Mouse (Mus musculus) urinary bladder, adult 2 months (tissue): ENCODE measurements around the gene Ovol3. TPM values are rescaled to one million over a fixed set of nuclear protein-coding genes. Genes with fewer than 3 reads are reported as not detected.
A peak's percentile ranks its signal among the peaks of the same experiment; 100 is the strongest.
"Not testable (repeated sequence)": the region's sequence is repeated elsewhere in the genome, so short reads cannot be mapped to it uniquely, and the experiment has no call there.

Experiments
- DNase-seq: peaks from one replicate; pipeline ENCODE4 v3.0.0; 2022; ENCODE audit warnings: low spot score
- polyA plus RNA-seq: library from polyadenylated mRNA; depleted of rRNA; stranded (reverse); fragments of >200 nt; gene quantifications from 2 replicates; pipeline ENCODE4 v1.2.3, GENCODE M21; 2012; rRNA removed

Ovol3 gene
- polyA plus RNA-seq: 0.31 TPM in 1 of 2 replicates, not detected in the other

DNA sequence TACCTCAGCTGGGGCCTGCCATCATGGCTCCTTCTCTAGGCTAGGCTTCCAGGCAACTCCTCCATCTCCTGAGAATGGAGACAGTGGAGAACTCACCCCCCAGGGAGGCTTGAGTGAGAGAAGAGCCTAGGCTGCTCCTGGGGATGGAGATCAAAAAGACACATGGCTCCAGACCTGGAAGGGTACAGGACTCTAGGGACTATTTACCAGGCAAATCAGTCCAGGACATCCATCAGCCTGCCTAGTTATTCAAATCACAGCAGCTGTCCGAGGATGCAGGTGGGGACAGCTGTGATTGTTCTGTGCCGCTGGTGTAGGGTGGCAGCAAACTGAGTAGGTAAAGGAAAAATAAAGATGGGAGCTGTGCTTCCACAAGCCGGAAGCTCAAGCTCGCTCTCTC lies at the start of gene Ovol3:
TSS of gene Ovol3 (minus strand) at position 101 of the 400 bp plus-strand sequence.
- DNase-seq: no peak

GRCm38 (mm10) chr7:30282740-30283139 lies 47.2 kb upstream of the Ovol3 start:
- no peak for DNase-seq

GRCm38 (mm10) chr7:30281522-30281921 lies 46.0 kb upstream of the Ovol3 start:
- DNase-seq: no peak

GRCm38 (mm10) chr7:30280670-30281138 lies 45.2 kb upstream of the Ovol3 start:
- peak; percentile 72 for DNase-seq

DNA sequence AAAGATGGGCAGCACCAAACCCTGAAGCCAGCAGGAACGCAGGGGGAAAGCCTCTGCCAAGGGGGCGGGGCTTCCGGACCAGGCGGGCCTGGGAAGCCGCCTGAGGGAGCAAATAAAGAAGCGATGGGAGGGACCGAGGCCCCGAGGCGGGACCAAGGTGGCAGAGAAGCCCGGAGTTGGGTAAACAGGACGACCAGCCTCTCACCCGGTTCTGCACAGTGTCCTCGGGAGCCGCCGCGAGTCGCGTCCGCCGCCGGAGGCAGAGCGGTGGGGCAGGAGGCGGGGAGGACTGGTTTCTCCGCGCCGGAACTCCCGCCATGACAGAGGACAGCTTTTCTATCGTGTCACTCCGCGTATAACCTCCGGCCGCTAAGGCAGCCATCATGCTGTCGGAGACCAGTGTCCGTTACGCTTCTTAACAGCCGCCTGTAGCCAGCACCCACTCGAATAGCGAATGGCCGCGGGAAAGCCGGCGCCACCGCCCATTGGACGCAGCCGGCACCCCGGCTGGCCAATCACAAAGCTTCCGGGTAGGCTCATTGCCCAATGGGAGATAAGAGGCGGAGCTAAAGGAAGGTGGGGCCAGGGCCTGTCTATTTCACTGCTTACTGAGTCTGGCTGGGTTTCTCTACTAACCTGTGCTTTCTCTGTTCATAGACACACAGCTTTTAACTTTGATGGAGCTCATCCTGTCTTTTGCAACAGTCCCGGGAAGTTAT lies 44.6 kb upstream of the Ovol3 start, which contains the start of the genes Thap8 and Wdr62:
TSS of gene Thap8 (plus strand) at position 144 of the 719 bp plus-strand sequence.
TSS of gene Wdr62 (minus strand) at position 469 of the 719 bp plus-strand sequence.
- DNase-seq: peak; percentile 77

DNA sequence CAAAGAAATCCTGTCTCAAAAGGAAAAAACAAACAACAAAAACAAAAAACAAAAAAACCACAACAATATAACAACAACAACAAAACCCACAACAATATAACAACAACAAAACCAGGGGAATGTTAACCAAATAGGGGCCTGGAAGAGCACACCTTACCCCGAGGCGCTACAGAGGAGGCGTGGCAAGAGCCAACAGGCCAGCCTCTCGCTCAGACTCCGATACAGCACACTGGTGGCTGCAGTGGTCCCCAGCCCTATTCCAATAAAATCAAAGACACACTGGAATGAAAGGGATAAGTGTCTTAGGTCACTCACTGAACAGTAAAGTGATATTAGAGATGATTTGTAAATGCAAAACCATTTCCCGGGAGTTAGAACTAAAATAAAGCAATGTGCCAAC lies 44.0 kb upstream of the Ovol3 start:
- DNase-seq: no peak

DNA sequence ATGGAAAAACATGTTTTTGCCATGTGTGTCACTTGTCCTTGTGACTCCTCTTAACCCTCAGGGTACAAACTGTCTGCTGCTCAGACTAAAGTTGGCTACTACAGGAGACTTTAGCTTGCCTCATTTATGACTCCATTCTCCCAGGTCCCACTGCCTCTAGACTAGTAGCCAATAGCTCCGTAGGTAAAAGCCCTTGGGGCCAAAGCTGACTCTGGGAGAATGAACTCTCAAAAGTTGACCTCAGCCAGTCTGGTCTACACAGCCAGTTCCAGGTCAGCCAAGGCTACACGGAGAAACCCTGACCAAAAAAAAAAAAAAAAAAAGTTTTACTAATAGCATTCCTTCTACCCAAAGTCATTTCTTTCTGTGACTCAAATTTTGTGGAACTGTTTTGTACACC lies 43.4 kb upstream of the Ovol3 start:
- DNase-seq: no peak

DNA sequence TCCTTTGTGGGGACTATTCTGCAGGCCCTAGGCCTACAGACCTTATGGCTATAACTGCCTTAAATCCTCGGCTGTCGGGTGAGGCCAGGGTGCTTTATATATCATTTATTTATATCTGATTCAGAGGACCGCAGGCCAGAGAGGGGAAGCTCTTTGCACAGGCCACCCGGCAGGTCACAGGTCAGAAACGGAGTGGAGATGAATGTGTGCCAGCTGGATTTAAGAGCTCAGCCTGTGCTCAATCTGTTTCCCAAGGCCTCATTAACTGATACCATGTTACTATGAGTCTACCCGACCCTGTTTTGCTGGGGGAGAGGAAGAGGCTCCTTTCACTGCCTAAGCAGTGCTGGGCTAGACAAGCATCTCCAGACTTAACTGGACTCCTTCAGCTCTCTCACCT lies 38.9 kb upstream of the Ovol3 start:
- DNase-seq: no peak

- DNase-seq: no peak
These were observed 34.1 kb upstream of the Ovol3 start for GRCm38 (mm10) chr7:30269641-30270040.

- no peak for DNase-seq
These were observed 31.3 kb upstream of the Ovol3 start for GRCm38 (mm10) chr7:30266780-30267179.

DNA sequence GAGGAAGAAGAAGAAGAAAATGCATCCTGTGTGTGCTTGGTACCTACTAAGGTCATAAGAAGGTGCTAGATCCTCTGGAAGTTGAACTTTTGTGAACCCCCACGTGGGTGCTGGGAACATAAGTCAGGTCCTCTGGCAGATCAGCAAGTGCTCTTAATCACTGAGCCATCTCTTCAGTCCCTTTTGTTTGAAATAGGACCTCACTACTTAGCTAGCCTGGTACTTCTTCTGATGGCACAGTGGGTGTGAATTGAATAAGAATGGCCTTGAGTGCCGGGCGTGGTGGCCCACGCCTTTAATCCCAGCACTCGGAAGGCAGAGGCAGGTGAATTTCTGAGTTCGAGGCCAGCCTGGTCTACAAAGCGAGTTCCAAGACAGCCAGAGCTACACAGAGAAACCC lies 30.4 kb upstream of the Ovol3 start:
- DNase-seq: no peak

- no peak for DNase-seq
These were observed 30.0 kb upstream of the Ovol3 start for GRCm38 (mm10) chr7:30265531-30265930.

DNA sequence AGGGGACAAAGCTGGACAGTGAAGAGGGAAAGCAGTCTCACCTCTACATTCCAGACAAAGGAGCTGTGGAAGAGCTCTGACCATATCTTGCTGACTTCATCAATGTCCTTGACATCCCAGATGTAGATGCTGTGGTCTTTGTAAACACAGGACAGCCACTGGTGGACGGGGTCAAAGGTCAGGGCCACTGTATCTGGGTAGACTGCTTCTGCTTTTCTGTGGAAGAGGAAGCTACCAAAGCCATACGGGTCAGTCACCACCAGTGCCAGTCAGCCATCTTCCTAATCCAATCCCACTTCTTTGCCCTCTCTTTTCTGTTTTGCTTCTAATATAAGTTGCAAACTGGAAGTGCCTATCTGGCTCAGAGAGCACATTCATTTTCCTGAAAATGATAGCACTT lies 29.5 kb upstream of the Ovol3 start:
- DNase-seq: no peak

DNA sequence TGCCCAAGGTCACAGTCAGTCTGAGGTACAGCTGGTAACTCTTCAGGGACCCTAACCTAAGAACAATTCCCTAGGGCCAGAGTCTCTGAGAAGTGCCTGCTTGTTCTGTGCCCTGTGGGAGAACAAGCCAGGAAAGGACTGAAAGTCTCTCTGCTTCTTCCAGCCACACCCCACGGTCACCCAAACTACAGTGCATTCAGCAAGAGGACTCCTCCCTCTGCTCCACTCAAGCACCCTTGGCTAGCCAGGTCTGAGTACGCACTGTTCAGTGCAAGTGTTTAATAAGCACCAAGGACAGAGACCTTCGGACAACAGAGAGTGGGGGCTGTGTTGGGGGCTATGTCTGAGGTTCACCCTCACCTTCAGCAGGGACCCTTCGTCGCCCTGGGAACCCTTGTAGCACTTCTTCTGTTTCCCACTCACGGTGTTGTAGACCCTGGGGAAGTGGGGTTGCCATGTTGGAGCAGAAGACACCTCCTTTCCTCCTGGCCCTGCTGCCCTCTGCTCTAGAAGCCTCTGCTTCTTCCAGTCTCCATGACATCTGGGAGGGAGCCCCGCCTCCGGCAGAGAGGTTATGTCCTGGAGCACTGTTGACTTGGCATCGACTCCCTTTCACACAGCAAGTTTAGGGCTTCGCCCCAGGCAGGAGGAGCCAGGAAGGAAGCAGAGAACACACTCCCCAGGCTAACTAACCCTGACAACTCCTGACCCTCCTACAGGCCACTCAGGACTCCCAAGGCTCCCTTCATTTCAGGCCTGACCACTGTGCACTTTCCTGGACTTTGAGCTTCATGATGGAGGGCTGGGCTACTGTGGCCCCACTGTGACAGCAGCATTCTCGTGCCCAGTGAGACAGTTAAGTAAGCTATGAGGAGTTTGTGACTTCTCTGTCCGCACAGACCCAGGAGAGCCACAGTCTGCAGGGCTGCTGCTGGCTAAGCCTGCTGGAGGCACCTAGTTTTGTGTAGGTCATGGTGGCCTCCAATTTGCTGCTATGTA lies 16.7 kb upstream of the Ovol3 start:
- DNase-seq: no peak

- not testable (repeated sequence) for DNase-seq
These were observed 1.8 kb upstream of the Ovol3 start for GRCm38 (mm10) chr7:30237374-30237773.

GRCm38 (mm10) chr7:30235091-30235490 lies 434 bp downstream of the Ovol3 start:
- DNase-seq: no peak

- DNase-seq: no peak
These were observed 1.2 kb downstream of the Ovol3 start for GRCm38 (mm10) chr7:30234276-30234858.

DNA sequence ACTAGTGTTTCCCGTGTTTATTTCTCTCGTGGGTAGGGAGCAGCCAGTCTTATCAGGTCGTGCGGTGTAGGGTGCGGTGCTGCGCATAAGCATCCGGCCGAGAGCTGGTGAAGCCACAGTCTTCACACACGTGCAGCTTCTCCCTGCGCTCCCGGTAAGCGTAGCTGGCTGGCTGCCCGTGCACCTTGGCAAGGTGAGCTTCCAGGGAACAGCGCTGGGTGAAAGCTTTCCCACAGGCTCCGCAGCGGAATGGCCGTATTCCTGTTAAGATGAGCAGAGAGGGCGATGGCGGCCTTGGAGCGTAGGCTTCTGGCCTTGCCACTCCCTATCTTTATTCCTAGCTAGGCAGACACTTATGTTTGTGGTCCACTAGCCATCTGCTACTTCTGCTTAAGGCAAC lies 2.1 kb downstream of the Ovol3 start:
- DNase-seq: no peak

GRCm38 (mm10) chr7:30232631-30233148 lies 2.8 kb downstream of the Ovol3 start:
- no peak for DNase-seq

- DNase-seq: peak; percentile 96
These were observed 3.7 kb downstream of the Ovol3 start, which contains the start of the genes Polr2i and Tbcb for GRCm38 (mm10) chr7:30231669-30232454. Gene Polr2i (plus strand): TSS chr7:30231948. Gene Tbcb (minus strand): TSS chr7:30232272.

- DNase-seq: no peak
These were observed 4.2 kb downstream of the Ovol3 start for GRCm38 (mm10) chr7:30231328-30231668.
